Mouse (Mus musculus) ovary, adult 10 weeks (tissue): ENCODE results near the gene Twnk. TPM values are rescaled to one million over a fixed set of nuclear protein-coding genes. Genes with fewer than 3 reads are reported as not detected.

Experiments
- polyA plus RNA-seq: library from polyadenylated mRNA; stranded (reverse); fragments of 350-450 nt; fragmentation: Illumina TruSeq; extraction: RNeasy Lipid Tissue Mini Kit (QIAGEN cat#74804); gene quantifications from one replicate; pipeline ENCODE4 v1.2.3, GENCODE M21; 2014

The Twnk gene
- 8.5 TPM for polyA plus RNA-seq

GRCm38 (mm10) chr19:45005444-45005843, at the start of gene Twnk:
TSS of gene Twnk (plus strand) at chr19:45005663.

GRCm38 (mm10) chr19:44988831-44989566, 16.5 kb upstream of the Twnk start, which contains the start of gene Sema4g:
TSS of gene Sema4g (plus strand) at chr19:44989101.

GRCm38 (mm10) chr19:45005957-45006712, 672 bp downstream of the Twnk start, which contains the start of gene Mrpl43:
TSS of gene Mrpl43 (minus strand) at chr19:45006442.

GRCm38 (mm10) chr19:45014335-45014971, 9.0 kb downstream of the Twnk start, which contains the start of gene Lzts2:
TSS of gene Lzts2 (plus strand) at chr19:45014414.

GRCm38 (mm10) chr19:45045651-45046050, 40.2 kb downstream of the Twnk start, which contains the start of gene Pdzd7:
TSS of gene Pdzd7 (minus strand) at chr19:45045717.

GRCm38 (mm10) chr19:45047417-45047934, 42.0 kb downstream of the Twnk start, which contains the start of gene Sfxn3:
TSS of gene Sfxn3 (plus strand) at chr19:45047503.

Other genes with a start within 250 kb of the Twnk start
- gene Pax2, start 249.6 kb upstream of the Twnk start, polyA plus RNA-seq: not detected
- 126 TPM for gene Slf2, start 74.5 kb upstream of the Twnk start, polyA plus RNA-seq
- gene Sema4g, start 16.6 kb upstream of the Twnk start, polyA plus RNA-seq: 0.29 TPM
- gene Mrpl43, start 779 bp downstream of the Twnk start, polyA plus RNA-seq: 9.9 TPM
- gene Lzts2, start 8.8 kb downstream of the Twnk start, polyA plus RNA-seq: 14.3 TPM
- 0.26 TPM for gene Pdzd7, start 40.1 kb downstream of the Twnk start, polyA plus RNA-seq
- gene Sfxn3, start 41.8 kb downstream of the Twnk start, polyA plus RNA-seq: 22.3 TPM
- gene Kazald1, start 69.6 kb downstream of the Twnk start, polyA plus RNA-seq: 1.5 TPM
- not detected for gene Tlx1, start 145.0 kb downstream of the Twnk start, polyA plus RNA-seq
- 0.29 TPM for gene Lbx1, start 230.1 kb downstream of the Twnk start, polyA plus RNA-seq